Mouse (Mus musculus): ENCODE measurements around the gene Tspan4.

Gene Tspan4

DNA sequence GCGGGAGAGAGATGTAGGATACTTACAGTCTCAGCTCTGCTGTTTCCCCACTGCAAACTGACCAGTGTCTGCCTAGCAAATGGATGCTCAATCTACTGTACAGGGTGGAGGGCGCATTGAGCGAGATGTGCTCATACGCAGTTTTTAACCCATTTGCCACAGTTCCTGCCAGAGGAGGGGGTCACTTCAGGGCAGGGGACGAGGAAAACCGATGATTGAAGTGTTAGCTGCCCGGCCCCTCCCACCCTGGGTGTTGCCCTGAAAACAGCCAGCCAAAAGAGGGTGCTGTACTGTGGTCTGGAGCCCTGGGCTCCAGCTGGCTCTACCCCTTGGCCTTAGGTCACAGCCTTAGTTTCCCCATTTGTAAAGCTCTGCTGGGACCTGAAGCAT lies 1.9 kb downstream of the Tspan4 start:
- no peak for DNase-seq (ENCODE audit: low read depth, low spot score)

DNA sequence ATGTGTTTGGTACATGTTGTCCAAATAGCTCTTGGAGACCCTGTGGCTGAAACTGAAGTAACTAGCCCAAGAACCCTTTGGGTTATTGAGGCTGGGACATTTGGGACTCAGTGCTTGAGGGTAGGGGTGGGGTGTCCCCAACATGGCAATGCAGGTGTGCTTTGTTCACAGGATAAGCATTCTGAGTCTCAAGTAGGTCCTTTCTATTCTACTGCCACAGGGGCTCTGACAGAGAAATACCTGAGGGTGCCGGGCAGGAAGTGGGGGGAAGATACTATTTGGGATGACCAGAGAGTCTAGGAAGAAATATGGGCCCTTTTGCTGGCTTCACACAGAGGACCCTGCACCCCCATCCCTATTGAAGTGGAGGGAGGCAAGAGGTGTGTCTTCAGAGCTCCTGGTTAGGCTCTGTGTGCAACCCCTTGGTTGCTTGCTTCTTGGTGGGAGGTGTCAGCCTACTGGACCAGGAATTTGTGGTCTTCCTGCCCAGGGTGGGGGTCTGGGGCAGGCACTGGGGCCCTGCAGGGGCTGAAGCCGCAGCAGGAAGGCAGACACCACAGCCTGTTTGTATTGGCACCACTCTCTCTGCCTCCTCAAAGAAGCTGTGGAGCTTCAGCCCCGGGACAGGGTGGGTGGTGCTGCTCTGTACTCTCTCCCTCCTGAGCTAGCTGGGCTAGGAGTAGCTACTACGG lies 2.7 kb downstream of the Tspan4 start:
- no peak for DNase-seq (ENCODE audit: low read depth, low spot score)

DNA sequence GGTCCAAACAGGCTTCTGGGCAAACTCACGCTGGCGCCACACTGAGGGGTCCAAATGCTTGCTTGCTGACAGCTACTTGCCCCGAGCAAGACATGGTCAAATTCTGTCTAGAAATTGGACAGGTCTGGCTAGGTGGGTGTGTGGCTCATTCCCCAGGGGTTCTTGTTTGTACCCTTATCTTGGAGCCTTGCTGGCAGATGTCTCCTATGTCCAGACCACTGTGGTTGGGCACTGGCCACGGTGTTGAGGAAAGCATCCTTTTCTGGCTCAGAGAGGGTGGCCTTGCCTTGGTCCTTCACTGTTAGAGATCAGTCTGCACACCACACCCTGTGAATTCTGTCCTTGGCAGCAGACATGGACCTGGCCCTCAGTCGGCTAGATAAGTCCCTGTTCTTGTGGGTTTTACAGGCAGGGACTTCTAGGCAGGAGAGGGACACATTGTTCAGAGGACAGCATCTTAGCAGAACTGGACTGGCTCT lies 3.3 kb downstream of the Tspan4 start:
- DNase-seq (ENCODE audit: low read depth, low spot score): no peak

DNA sequence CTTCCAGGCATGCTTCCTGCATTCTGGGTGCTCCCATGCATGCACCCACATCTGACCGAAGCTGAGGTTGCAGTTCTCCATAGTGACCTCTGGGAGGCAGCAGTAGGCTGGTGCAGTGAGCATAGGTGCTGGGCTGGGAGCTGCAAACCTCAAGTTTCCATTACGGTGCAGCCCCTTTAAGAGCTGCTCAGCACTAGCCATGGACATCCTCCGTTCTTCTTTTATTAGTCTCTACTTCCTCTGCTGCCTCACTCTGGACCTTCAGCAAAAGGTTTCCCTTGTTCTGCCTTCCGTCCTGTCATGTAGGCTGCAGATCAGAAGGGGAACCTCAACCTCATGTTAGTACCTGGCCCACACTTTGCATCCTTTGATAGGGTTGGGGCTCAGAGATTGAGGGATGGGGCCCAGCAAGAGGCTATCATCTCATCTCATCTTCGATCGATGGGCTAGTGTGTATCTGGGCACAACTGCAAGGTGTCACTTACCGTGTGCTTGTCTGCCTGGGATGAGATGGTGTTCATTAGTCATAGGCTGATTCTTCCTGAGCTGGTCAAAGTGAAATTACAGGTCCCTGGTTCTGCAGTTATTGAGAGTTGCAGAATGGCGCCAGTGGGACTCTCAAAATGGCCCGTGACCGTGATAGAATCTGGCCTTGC lies 5.9 kb downstream of the Tspan4 start:
- DNase-seq (ENCODE audit: low read depth, low spot score): peak; percentile 63

DNA sequence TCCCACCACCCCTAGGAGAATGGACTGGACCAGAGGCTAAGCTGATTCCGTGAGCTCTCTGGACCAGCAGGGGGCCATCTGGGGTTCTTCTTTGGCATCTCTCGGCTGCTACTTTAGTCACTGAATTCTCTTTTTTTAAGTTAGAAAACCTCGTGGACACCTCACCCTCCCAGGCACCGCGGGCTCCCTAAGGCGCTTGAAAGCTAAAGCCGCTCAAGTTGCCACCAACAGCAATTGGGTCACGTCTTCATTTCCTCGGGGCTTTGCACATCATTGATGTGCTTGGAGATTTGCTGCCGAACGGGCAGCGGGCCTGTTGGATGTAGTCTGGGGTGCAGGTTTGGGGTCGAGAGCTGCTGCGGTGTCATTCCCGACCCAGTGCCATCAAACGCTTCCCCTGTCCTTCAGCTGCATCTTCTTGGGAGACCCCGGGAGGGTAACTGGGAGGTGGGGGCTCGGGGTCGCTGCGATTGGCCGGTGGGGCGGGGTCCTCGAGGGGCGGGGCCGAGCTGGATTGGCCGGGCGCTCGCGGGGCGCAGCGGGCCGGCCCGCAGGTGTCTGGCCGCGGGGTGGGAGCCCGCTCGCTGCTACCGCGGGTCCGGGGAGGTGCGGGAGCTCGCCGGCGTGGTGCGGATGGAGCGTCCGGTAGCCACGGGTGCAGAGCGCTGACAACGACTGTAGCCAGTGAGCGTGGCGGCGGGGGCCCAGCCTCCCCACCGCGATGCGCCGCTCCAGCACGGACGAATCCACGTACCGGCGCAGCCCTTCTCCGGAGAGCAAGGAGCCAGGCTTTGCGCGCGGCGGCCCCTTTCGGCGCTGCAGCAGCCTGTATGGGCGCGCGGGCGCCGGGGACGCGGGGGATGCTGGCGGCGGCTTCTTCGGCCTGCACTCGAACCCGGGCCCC lies 6.7 kb downstream of the Tspan4 start:
- peak; percentile 61 for DNase-seq (ENCODE audit: low read depth, low spot score)

DNA sequence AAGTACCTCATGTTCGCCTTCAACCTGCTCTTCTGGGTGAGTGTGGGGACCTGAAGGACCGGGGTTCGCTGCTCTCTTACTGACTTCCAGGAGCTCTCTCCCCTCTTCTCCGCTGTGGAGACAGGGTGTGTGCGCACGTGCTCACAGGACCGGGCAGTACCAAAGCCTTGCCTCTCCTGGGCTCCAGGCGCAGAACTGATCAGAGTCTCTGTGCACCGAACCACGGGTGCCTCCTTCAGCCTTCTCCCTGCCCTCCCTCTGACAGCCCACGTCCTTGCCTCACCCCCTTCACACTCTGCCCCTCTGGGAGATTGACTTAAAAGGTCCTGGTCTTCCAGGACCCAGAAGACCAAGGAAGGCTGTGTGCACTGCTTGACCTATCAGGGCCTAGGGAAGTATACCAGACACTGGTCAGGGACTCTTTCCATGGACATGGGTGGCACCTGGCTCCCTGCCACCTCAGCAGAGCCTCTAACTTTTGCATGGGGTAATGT lies 7.5 kb downstream of the Tspan4 start:
- DNase-seq (ENCODE audit: low read depth, low spot score): no peak

DNA sequence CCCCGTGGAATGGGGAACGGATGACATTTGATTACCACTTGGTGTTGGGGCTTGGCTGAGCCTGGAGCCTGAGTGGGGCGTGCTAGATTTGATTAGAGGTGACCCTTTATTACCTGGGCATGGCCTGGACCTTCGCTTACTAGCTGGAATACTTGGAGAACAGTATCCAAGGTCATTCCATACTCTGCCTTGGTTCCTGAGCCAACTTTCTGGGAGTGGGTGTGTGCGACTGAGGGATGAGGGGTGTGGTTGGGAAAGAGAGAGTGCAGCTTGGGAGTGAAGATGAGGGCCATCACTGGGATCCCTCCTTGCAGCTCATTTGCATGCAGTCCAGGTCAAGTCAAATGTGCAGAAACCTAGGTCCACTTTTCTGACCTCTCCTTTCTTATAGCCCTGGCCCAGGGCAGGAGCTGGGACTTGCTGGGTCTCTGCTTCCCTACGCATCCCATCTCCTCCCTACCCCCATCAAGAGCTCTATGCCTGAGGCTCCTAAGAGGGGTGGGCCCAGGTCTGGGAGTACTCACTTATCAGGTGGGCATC lies 8.1 kb downstream of the Tspan4 start:
- no peak for DNase-seq (ENCODE audit: low read depth, low spot score)

DNA sequence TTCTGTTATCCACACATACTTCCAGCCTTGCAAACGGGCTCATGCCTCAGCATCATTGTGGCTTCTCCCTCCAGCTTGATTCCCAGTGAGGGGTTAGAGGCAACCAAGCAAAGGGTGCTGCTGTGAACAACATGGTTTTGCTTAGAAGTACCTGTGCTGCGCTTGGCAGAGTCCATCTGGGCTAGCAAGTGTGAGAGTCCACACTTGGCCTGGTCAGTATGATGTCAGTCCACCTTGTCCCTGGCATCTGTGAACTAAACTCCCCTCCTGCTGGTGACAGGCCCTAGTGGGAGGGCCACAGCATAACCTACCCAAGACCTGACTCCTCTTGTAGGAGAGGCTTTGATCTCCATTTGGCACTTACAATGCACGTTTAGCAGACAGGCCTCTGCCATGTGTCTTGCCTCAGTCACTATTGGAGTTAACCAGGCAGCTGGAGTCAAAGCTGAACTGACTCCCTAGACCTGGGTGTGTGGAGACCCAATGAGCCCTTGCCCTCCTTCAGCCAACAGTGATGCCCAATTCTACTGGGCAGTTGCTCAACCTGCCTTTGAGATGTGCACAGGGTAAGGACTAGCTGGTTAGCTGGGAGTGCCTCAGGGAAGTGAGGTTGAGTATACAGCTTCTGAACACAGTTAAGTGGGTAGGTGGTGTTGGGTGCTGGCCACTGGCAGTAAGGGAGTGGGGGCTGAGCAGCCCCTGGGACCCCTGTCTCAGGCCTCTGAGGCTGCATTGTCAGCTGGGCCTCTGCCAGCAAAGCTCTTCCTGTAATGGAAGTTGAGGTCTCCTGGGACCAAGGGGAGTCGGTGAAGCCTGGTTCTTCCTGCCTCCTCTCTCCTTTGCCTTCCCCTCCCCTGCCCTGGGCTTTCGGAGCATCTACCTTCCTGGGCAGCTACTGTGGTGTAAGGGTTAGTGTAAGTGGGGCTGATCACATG lies 9.4 kb downstream of the Tspan4 start:
- no peak for DNase-seq (ENCODE audit: low read depth, low spot score)

DNA sequence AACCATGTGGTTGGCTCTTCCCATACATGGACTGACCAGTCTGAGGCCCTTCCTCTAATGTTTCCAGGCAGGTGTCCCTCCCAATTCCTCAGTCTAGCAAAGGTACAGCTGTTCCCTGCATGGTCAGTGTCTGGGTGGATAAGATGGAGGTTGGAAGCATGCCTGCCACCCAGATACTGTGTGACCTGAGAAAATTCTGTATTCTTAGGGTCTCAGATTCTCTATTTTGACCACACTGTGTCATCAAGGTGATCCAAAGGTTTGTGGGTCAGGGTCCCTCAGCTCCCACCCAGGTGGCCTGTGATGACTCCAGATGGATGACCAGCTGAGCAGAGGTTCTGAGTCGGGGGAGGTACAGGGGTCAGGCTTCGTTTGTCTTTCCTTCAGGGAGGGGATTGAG lies 10.1 kb downstream of the Tspan4 start:
- DNase-seq (ENCODE audit: low read depth, low spot score): no peak

DNA sequence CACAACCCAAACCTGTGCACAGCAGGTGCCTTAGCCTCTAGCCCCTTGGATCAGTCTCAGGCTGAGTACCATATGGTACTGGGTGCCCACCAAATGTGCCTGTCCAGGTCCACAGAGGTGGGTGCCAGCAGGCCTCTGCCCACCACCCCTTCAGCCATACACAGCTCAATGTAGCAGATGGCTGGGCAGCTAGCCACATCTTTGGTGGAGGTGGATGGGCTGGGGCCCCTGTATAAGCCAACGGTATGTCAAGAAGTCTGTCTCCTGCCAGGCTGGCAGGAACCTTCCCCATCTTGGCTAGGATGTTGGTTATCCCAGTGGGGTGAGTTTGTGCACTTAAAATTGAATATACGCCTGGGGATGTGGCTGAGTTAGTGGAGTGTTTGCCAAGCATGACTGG lies 10.6 kb downstream of the Tspan4 start:
- no peak for DNase-seq (ENCODE audit: low read depth, low spot score)

DNA sequence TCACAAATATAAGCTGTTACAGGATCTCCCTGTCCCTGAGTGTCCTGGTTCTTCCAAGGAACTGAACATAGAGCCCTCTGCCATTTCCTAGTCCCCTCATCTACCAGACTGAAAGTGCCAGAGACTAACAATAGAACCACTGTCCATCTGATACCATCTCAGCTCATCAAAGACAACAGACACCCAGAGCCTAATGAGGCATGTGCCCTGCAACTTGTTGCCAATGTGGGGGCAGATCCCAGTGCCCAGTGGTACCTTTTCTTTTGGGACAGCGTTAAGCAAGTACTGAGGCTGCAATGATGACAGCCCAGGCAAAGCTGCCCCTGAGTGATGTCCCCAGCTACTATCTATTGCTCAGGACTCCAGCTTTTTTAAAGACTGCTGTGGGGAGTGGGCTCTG lies 11.2 kb downstream of the Tspan4 start:
- no peak for DNase-seq (ENCODE audit: low read depth, low spot score)

DNA sequence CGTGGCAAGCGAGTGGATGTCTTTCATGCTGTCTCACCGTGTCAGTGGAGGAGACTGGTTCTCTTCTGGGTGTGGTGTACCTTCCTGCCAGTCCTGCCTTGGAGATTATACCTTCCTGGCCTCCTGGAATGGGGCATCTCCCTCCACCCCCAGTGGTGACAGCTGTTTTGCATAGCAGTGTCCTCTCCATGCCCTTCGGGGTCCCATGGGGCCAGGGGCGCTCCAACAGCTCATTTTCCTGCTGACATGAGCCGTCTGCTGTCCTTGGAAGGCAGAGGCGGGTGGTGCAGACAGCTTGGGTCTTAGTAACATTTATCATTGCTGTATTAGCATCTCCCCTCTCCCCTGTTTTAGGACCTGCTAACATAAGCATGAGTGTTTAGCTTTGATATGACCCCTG lies 12.1 kb downstream of the Tspan4 start:
- no peak for DNase-seq (ENCODE audit: low read depth, low spot score)

DNA sequence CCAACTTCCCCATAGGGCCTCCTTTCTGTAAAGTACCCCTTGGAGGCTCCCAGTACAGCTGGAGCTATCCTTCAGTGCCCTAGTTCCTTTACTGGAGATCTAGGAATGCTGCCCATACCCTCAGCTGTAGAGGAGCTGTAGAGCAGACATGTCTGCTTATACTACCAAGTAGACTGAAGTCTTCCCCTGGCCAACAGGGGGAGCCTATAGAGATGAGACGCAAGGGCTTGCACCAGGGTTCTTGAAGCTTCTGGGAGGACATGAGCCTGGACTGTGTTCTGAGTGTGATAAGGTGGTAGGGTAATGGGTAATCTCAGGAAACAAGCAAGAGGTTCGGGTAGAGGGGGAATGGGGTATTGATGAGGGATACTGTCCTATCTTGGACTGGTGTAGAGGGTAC lies 16.1 kb downstream of the Tspan4 start:
- DNase-seq (ENCODE audit: low read depth, low spot score): no peak

DNA sequence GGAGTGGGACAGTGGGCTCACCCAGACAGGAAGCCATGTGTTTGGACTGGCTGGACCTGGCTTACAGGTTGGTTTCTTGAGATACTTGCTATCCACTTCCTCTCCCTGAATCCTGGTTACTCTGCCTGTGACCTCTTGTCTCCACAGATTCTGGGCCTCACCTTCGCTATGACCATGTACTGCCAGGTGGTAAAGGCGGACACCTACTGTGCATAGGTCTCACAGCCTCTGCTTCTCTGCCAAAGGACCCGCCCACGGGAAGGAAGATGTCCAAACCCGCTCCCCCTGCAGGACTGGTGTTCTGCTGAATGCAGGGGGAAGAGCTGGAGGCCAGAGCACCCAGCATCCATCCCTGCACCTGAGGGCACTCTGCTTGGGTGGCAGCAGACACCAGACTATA lies 17.7 kb downstream of the Tspan4 start:
- DNase-seq (ENCODE audit: low read depth, low spot score): no peak

DNA sequence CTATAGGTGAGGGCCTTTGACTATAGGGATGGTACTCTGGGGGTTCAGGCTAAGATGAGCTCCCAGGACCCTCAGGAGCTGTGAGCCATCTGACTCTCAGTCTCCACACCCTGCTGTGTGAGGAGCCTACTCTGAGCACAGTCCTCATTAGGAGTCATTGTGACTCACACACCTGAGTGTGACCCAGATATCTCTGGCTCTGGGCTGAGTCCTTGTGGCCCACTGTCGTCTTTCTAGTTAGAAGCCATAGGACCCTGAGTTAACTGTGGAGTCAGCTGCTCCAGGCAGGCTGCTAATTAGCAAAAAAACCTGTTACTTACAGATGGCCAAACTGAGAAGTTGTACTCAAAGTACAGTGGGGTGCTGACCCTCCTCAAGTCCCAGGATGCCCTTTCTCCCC lies 18.7 kb downstream of the Tspan4 start:
- no peak for DNase-seq (ENCODE audit: low read depth, low spot score)

DNA sequence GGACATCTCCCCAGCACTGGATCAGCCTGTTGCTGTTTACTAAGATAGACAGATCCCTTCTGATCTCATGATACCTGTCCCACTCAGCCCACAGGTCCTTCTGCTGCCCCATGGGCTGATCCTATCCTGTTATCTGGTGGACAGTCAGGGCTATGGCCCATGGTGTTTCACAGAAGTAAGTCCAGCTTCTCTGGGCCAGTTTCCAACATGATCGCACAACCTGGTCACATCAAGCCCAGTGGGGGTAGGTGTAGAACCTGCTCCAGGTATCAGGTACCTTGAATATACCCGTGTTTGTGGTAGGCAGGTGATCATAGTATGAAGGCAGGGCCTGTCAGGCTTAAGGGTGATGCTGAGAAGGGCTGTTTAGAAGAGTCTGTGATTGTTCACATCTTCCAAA lies 20.3 kb downstream of the Tspan4 start:
- no peak for DNase-seq (ENCODE audit: low read depth, low spot score)

DNA sequence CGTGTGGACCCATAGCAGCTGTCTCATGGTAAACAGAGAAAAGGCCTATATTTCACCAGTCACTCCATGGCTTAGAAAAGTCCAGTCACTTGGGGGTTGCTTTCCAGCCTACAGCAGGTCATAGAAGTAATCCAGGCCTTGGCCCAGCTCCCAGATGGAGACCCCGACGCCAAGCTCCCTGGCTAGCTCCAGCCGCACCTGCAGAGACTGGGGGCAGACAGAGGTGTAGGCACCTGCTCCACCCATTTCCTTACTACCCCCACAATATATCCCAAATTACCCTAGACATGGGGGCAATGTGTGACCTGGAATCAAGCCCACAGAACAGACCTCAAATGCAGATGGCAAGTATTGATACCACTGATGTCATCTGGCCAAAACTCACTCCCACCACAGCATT lies 20.9 kb downstream of the Tspan4 start:
- no peak for DNase-seq (ENCODE audit: low read depth, low spot score)

DNA sequence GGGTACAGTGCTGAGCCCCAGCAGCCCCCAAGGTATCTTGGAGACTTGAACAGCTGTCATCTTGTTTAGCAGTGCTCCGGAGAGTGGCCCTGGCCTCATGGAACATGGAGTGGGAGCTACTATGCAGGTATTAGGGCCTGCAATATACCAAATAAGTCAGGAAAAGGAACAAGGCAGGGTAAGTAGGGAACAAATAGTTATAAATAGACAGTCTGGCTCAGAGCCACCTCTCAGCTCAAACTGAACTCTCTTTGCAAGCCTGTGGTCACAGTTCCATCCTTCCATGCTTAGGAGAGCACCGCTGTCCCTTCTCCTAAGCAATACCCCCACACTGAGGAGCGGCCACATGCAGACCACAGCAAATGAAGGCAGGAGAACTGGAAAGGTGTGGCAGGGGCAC lies 22.6 kb downstream of the Tspan4 start:
- DNase-seq (ENCODE audit: low read depth, low spot score): no peak

DNA sequence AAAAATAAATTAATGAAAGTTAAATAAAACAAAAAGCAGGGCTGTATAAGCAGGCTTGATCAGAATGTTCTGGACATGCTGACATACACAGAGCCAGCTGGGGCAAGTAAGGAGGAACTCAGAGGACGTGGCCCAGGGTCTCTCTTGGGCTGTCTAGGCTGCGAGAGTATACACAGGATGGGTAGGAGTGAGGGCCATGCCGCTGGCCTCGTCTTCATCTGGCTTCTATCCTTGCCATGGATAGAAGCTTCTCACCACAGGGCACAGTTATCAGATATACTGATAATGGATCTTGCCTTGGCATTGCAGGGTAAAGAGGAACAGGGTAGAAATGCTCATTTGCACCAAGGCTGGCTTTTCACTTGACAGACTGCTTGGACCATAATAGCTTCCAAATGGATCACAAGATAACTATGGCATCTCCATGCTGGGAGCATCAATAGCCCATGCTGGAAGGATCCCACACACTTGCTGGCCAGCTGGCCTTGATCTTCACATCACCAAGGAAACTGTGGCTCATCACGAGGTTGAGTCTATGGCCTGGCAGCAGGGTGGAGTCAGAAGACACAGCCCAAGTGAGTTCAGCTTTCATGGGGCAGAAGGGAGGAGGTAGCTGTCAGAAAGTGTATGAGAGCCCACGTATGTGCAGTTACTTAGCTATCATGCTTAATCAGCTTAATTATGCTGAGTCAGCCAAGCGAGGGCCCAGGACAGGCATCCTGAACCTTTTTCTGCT lies 26.9 kb downstream of the Tspan4 start:
- no peak for DNase-seq (ENCODE audit: low read depth, low spot score)

DNA sequence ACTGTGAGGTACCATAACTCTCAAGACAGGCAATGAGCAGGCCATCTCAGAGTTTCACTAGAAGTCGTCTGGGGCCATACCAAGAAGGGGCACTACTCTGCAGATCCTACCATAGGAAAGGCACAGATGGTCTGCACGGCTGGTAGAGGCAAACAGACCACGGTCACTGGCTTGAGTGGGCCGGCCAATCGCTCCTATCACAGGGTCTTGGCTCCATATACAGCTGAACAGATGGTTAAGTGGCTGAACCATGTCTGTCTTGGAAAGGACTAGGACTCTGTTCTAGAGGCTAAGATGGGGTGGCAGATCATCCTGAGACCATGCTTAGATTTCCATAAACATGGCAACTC lies 27.5 kb downstream of the Tspan4 start:
- DNase-seq (ENCODE audit: low read depth, low spot score): no peak

All from retina, adult 2 months (tissue).